Comparison of ENCODE assay signal across 1 mouse cellular context in genomic region chr11:78256618-78257017, GRCm38 (mm10).
TF ChIP-seq lines count a peak whose summit lies in the region.

No protein-coding gene starts in this region.

TF ChIP-seq in MEL, 35 proteins besides CTCF, POLR2A, EP300 and RAD21:
- no peak for TF ChIP-seq POLR2AphosphoS2 (IDR thresholded peaks at IDR 0.05; ENCODE audit: low read length)
- TF ChIP-seq ELF1 (IDR thresholded peaks at IDR 0.05; ENCODE audit: low read depth, low read length) = no peak
- no peak for TF ChIP-seq USF1 (IDR thresholded peaks at IDR 0.05; ENCODE audit: low read depth, low read length)
- no peak for TF ChIP-seq CHD1 (IDR thresholded peaks at IDR 0.05; ENCODE audit: low read depth, low read length)
- TF ChIP-seq ZNF384 (IDR thresholded peaks at IDR 0.05; ENCODE audit: low read depth, low read length) = 0 out of 2 replicates have a peak, but pooled peaks have one; percentile 14
- TF ChIP-seq SMC3 (IDR thresholded peaks at IDR 0.05; ENCODE audit: low read depth, low read length) = peak; percentile 45
